Mouse (Mus musculus) small intestine, adult 2 months (tissue): Measurements from ENCODE around the gene Atf6. TPM values are rescaled to one million over a fixed set of nuclear protein-coding genes. Genes with fewer than 3 reads are reported as not detected.

ENCODE experiments used
- H3K27ac ChIP-seq: fragments of 200-500 bp; 2 replicates; pipeline ENCODE4 v1.5.1; 2012; ENCODE audit warnings: low read depth, low read length, control low read depth, inconsistent platforms; ENCODE audit not compliant: insufficient read depth
- H3K27me3 ChIP-seq: fragments of 200-500 bp; 2 replicates; pipeline ENCODE4 v1.6.1; 2012; ENCODE audit warnings: mild to moderate bottlenecking, moderate library complexity, low read length, inconsistent platforms; ENCODE audit not compliant: control insufficient read depth, insufficient read depth
- H3K36me3 ChIP-seq: fragments of 200-500 bp; 2 replicates; pipeline ENCODE4 v1.6.1; 2012; ENCODE audit warnings: mild to moderate bottlenecking, low read length, control low read depth, inconsistent platforms; ENCODE audit not compliant: control insufficient read depth, insufficient read depth
- H3K4me1 ChIP-seq: fragments of 200-500 bp; 2 replicates; pipeline ENCODE4 v1.6.1; 2012; ENCODE audit warnings: low read length, inconsistent platforms, mixed read lengths; ENCODE audit not compliant: control insufficient read depth, insufficient read depth, insufficient read length
- H3K4me3 ChIP-seq: fragments of 200-500 bp; 2 replicates; pipeline ENCODE4 v1.5.1; 2012; ENCODE audit warnings: low read depth, mild to moderate bottlenecking, control low read depth, inconsistent platforms, low read length, moderate library complexity
- CTCF ChIP-seq: fragments of 200-500 bp; IDR thresholded peaks from 2 replicates; pipeline ENCODE4 v1.5.1; 2012; ENCODE audit warnings: low read depth, mild to moderate bottlenecking, control low read depth, inconsistent platforms, low read length, moderate library complexity, mixed read lengths; ENCODE audit not compliant: insufficient replicate concordance, insufficient read length; ENCODE audit errors: extremely low read depth
- POLR2A ChIP-seq: fragments of 200-500 bp; IDR thresholded peaks from 2 replicates; pipeline ENCODE4 v1.6.1; 2012; ENCODE audit warnings: low read depth, mild to moderate bottlenecking, control low read depth, inconsistent platforms, low read length, moderate library complexity
- WGBS: fragments of 180-500 bp; shearing (Covaris S2); methylation state at CpG from one replicate; pipeline ENCODE4 v1.1.7; 2018; 5-methylcytosine and 5-hydroxymethylcytosine counted together
- polyA plus RNA-seq: library from polyadenylated mRNA; depleted of rRNA; stranded (reverse); fragments of >200 nt; gene quantifications from 2 replicates; pipeline ENCODE4 v1.2.3, GENCODE M21; 2012

The Atf6 gene
- polyA plus RNA-seq, 1 experiment: 8.4 TPM

DNA sequence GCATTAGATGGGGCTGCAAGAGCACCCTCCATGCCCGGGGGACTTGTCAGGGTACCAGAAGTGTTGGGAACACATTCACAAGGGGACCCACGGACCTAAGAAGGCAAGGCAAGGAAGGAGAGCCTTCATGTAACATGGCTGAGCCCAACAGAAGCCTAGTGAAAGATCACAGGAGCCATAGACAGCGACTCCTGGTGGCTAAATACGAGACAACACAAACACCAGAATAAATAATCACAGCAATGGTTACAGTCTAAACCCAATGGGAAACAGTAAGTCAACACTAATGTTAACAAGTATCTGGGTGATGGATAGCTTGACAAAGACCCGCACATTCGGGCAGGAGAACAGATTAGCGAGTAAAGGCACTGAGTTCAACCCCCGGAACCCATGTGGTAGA, 23.2 kb downstream of the Atf6 start:
- Histone ChIP-seq H3K4me3 (no peak overlapping the region), H3K36me3 (peaks cover 41% of the 10 kb centered on the region), H3K27me3 (no peaks in the 10 kb centered on the region), H3K4me1 (no peaks in the 10 kb centered on the region), H3K27ac (no peak overlapping the region)
- WGBS: 77% methylated on average over 8 of the region's 8 CpGs
- TF ChIP-seq POLR2A: no peak
- TF ChIP-seq CTCF: peak; percentile 37; the same call in 1 of the 2 replicates

DNA sequence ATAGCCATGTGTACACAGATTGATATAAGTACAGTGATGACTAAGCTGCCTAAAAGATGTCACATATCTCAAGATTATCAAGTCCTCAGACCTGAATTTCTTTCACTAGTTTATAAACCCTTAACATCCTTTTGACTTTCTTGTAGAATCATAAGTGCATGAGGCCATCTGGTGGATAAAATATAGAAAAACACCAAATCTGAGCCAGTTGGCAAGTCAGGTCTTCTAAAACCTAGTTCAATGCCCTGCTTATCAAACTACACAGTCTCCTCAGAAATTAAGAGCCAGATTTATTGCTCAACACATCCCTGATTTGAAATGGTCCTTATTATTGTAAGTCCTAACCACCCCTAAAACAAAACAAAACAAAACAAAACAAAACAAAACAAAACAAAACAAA, 27.9 kb downstream of the Atf6 start:
- Histone ChIP-seq H3K4me1 (no peaks in the 10 kb centered on the region), H3K27ac (no peak overlapping the region), H3K36me3 (peaks cover 35% of the 10 kb centered on the region), H3K4me3 (no peak overlapping the region), H3K27me3 (no peaks in the 10 kb centered on the region)
- TF ChIP-seq POLR2A (no peak), CTCF (no peak)

DNA sequence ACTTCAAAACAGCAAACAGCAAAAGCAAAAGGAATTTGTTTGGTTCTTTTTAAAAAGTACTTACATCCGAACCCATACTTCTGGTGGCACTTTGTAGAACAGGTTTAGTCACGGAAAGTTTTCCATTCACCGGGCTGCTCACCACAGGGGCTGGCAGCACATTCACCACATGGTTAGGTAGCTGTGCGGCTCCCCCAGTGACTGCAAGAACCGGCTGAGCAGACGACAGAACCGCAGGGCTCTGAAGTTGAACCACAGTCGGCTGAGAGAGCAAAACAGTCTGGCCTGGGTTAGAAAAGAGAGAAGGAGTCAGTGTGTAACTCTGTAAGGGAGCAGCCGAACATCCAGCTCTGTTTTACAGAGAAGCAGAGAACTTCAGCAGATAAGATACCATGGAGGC, 32.8 kb downstream of the Atf6 start:
- TF ChIP-seq CTCF (no peak), POLR2A (no peak)
- 93% methylated on average over 9 of the region's 9 CpGs for whole genome bisulfite sequencing
- Histone ChIP-seq H3K4me1 (no peaks in the 10 kb centered on the region), H3K27me3 (no peaks in the 10 kb centered on the region), H3K36me3 (peaks cover 35% of the 10 kb centered on the region), H3K4me3 (no peak overlapping the region), H3K27ac (no peak overlapping the region)

DNA sequence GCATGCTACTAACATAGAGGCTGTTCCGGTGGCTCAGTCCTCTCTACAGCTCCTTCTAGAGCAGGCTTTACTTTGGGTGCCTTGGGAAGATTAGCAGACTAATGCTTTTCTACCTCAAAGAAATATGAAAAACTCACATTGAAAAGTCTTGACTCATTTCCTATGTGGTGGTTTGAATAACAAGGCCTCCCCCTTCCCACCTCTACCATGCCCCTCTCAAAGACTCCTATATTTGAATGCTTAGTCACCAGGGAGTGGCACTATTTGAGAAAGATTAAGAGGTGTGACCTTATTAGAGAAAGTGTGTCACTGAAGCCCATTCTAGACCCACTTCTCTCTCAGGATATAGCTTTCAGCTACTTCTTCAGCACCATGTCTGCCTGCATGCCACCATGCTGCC, 37.8 kb downstream of the Atf6 start:
- H3K4me3 ChIP-seq: no peak overlapping the region
- H3K27ac ChIP-seq: no peak overlapping the region
- peaks cover 20% of the 10 kb centered on the region for H3K36me3 ChIP-seq
- WGBS: 95% methylated on average over 1 of the region's 1 CpGs
- no peaks in the 10 kb centered on the region for H3K27me3 ChIP-seq
- H3K4me1 ChIP-seq: no peaks in the 10 kb centered on the region
- no peak for TF ChIP-seq POLR2A
- no peak for TF ChIP-seq CTCF

DNA sequence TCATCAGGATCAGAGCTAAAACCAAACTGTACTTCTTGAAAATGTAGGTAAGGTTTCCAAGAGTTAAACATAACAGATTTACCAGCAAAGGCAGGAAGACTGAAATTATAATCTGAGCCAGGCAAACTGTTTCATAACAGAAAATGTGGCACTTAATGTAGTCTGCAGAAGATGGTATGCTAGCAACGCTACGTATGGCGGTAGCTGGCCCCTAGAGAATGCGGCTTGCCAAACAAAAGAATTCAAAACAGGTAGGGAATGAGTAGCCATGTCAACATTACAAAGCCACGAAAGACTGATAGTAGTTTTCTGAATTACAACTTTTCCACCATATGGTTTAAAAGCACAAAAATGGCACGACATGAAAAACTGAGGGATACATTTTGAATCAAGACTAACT, 38.2 kb downstream of the Atf6 start:
- Histone ChIP-seq H3K36me3 (peaks cover 17% of the 10 kb centered on the region), H3K4me1 (no peaks in the 10 kb centered on the region), H3K4me3 (no peak overlapping the region), H3K27ac (no peak overlapping the region), H3K27me3 (no peaks in the 10 kb centered on the region)
- 94% methylated on average over 6 of the region's 6 CpGs for WGBS
- no peak for TF ChIP-seq CTCF
- no peak for TF ChIP-seq POLR2A

DNA sequence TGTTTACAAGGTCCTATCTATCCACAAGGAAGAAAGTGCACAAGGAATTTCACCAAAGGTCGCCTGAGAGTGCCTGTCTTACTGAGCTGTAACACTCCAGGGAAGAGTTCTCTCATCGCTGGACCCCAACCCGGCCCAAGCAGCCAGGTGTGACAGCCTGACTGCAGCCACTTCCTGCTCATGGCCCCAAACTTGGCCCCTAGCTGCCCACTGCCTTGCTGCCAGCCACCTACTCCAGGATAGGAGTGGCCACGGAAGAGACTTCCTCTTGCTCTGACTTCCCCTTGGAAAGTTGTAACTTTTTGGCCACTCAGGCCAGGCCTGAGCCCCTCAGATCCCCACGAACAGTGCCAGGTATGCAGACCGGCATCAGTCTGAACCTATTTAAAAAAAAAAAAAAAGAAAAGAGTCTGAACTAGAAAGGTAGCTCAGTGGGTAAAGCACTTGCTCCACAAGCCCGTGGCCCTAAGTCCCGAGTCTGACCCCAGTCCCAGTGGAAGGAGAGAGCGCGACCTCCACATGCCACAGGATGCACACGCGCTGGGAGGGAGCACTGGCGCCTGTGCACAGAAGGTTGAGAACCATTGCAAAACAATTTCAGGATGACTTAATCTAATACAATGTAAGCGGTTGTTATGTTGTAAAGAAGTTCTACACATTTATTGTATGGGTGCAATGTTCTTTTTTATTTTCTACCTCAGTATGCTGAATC, 47.3 kb downstream of the Atf6 start:
- TF ChIP-seq CTCF (no peak), POLR2A (no peak)
- no peak overlapping the region for H3K4me3 ChIP-seq
- no peaks in the 10 kb centered on the region for H3K27me3 ChIP-seq

DNA sequence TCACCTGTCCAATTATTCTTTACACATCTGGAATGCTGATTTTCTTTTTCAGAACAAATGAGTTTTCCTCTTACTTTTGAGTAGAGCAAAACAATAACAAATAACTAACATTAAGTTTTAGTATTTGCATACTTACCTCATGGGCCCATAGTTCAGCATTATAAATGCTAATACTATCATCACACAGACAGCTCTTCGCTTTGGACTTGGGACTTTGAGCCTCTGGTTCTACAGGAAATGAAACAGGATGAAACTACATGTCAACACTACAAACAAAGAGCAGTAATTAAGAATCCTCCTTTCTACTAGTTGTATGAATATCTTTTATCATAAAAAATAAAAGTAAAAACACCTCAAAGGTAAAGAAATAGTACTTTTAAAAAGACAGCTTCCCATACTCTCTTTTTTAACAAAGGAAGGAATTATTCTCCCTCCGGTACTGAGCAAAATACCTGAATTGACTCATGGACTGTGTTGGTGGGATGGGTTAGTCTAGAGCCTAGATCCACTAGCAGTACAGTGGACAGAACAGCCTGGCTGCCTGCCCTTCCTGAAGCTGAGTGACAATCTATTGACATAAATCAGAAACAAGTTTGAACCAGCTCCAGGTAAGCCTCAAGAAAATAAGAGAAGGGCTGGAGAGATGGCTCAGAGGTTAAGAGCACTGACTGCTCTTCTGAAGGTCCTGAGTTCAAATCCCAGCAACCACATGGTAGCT, 52.1 kb downstream of the Atf6 start:
- no peaks in the 10 kb centered on the region for H3K27me3 ChIP-seq
- H3K4me1 ChIP-seq: peaks cover 5% of the 10 kb centered on the region
- peaks cover 12% of the 10 kb centered on the region; the same call in 1 of the 2 replicates for H3K36me3 ChIP-seq
- peak overlapping the region; percentile 79 for H3K27ac ChIP-seq
- no peak overlapping the region for H3K4me3 ChIP-seq
- WGBS: 67% methylated on average over 2 of the region's 2 CpGs
- TF ChIP-seq POLR2A (no peak), CTCF (no peak)

More for the DNA sequence above, 47.3 kb downstream of the Atf6 start:
- H3K4me1 ChIP-seq: peaks cover 5% of the 10 kb centered on the region
- 84% methylated on average over 14 of the region's 14 CpGs for WGBS
- H3K36me3 ChIP-seq: peaks cover 7% of the 10 kb centered on the region; the same call in 1 of the 2 replicates
- no peak overlapping the region for H3K27ac ChIP-seq
